Mouse (Mus musculus) heart, postnatal 4 days (tissue): ENCODE measurements around the gene Minpp1. TPM values are rescaled to one million over a fixed set of nuclear protein-coding genes. Genes with fewer than 3 reads are reported as not detected.
"Not testable (repeated sequence)": the region's sequence is repeated elsewhere in the genome, so short reads cannot be mapped to it uniquely, and the experiment has no call there.

Experiments
- DNase-seq: peaks from one replicate; pipeline ENCODE4 v3.0.0; 2021
- total RNA-seq, 2 experiments: library from RNA; stranded (reverse); gene quantifications; 2 replicates each; pipeline ENCODE4 v1.2.3; 2021

Minpp1 gene
- 10 to 100 TPM; 28.6 to 29.8 TPM for total RNA-seq

GRCm38 (mm10) chr19:32485681-32486105, at the start of gene Minpp1:
TSS of gene Minpp1 (plus strand) at chr19:32485769.
- peak; percentile 90 for DNase-seq

- no peak for DNase-seq
Observed at GRCm38 (mm10) chr19:32439356-32439755, 46.2 kb upstream of the Minpp1 start.

- peak; percentile 35 for DNase-seq
Observed at GRCm38 (mm10) chr19:32441568-32441967, 44.0 kb upstream of the Minpp1 start.

- DNase-seq: no peak
Observed at GRCm38 (mm10) chr19:32448931-32449330, 36.6 kb upstream of the Minpp1 start.

- no peak for DNase-seq
Observed at GRCm38 (mm10) chr19:32452231-32452630, 33.3 kb upstream of the Minpp1 start.

GRCm38 (mm10) chr19:32456744-32457143, 28.8 kb upstream of the Minpp1 start:
- DNase-seq: no peak

GRCm38 (mm10) chr19:32457631-32458030, 27.9 kb upstream of the Minpp1 start:
- not testable (repeated sequence) for DNase-seq

- no peak for DNase-seq
Observed at GRCm38 (mm10) chr19:32463037-32463436, 22.5 kb upstream of the Minpp1 start.

- DNase-seq: no peak
Observed at GRCm38 (mm10) chr19:32465228-32465627, 20.3 kb upstream of the Minpp1 start.

- no peak for DNase-seq
Observed at GRCm38 (mm10) chr19:32466478-32466877, 19.1 kb upstream of the Minpp1 start, which contains the start of gene Rpl9-ps6. TSS of gene Rpl9-ps6 (minus strand) at chr19:32466578.

GRCm38 (mm10) chr19:32467325-32467724, 18.2 kb upstream of the Minpp1 start:
- no peak for DNase-seq

GRCm38 (mm10) chr19:32470059-32470497, 15.5 kb upstream of the Minpp1 start:
- peak; percentile 29 for DNase-seq

- DNase-seq: no peak
Observed at GRCm38 (mm10) chr19:32470570-32471263, 14.9 kb upstream of the Minpp1 start.

GRCm38 (mm10) chr19:32476016-32476711, 9.4 kb upstream of the Minpp1 start:
- no peak for DNase-seq

GRCm38 (mm10) chr19:32476712-32477052, 8.9 kb upstream of the Minpp1 start:
- no peak for DNase-seq

- no peak for DNase-seq
Observed at GRCm38 (mm10) chr19:32480255-32480654, 5.3 kb upstream of the Minpp1 start.

- DNase-seq: no peak
Observed at GRCm38 (mm10) chr19:32480791-32481442, 4.7 kb upstream of the Minpp1 start.

- no peak for DNase-seq
Observed at GRCm38 (mm10) chr19:32481511-32481910, 4.1 kb upstream of the Minpp1 start.

- DNase-seq: no peak
Observed at GRCm38 (mm10) chr19:32484941-32485660, 468 bp upstream of the Minpp1 start.

- DNase-seq: peak; percentile 72
Observed at GRCm38 (mm10) chr19:32486106-32486724, 646 bp downstream of the Minpp1 start.

GRCm38 (mm10) chr19:32487595-32488255, 2.2 kb downstream of the Minpp1 start:
- DNase-seq: no peak
